Mouse (Mus musculus) kidney, adult 2 months (tissue): ENCODE measurements around the gene 4931428F04Rik. TPM values are rescaled to one million over a fixed set of nuclear protein-coding genes. Genes with fewer than 3 reads are reported as not detected.

Experiments used
- DNase-seq: peaks from one replicate; pipeline ENCODE4 v3.0.0; 2021
- H3K27ac ChIP-seq: fragments of 200-500 bp; 2 replicates; pipeline ENCODE4 v1.5.1; 2012; ENCODE audit warnings: low read depth, low read length, control low read depth, inconsistent platforms; ENCODE audit not compliant: insufficient read depth
- H3K27me3 ChIP-seq: fragments of 200-500 bp; replicated peaks from 2 replicates; pipeline ENCODE4 v1.6.1; 2012; ENCODE audit warnings: mild to moderate bottlenecking, moderate library complexity, low read length, inconsistent platforms; ENCODE audit not compliant: control insufficient read depth, insufficient read depth
- H3K36me3 ChIP-seq: fragments of 200-500 bp; 2 replicates; pipeline ENCODE4 v1.6.1; 2012; ENCODE audit warnings: mild to moderate bottlenecking, moderate library complexity, low read length, inconsistent platforms; ENCODE audit not compliant: control insufficient read depth, insufficient read depth
- H3K4me1 ChIP-seq: fragments of 200-500 bp; 2 replicates; pipeline ENCODE4 v1.6.1; 2011; ENCODE audit warnings: low read length; ENCODE audit not compliant: control insufficient read depth, insufficient read depth
- H3K4me3 ChIP-seq: fragments of 200-500 bp; 2 replicates; pipeline ENCODE4 v1.5.1; 2011; ENCODE audit warnings: mild to moderate bottlenecking, low read depth, low read length, control low read depth; ENCODE audit not compliant: insufficient read depth
- CTCF ChIP-seq: fragments of 200-500 bp; conservative IDR thresholded peaks from 2 replicates; pipeline ENCODE4 v1.5.1; 2011; ENCODE audit warnings: low read depth, mild to moderate bottlenecking, control low read depth, low read length, moderate library complexity, mixed read lengths; ENCODE audit not compliant: insufficient read depth, insufficient read length
- POLR2A ChIP-seq: fragments of 200-500 bp; IDR thresholded peaks from one replicate; pipeline ENCODE4 v1.6.1; 2011; ENCODE audit warnings: low read depth, low read length, control low read depth
- WGBS: fragments of 180-500 bp; shearing (Covaris S2); methylation state at CpG from one replicate; pipeline ENCODE4 v1.1.7; 2018; 5-methylcytosine and 5-hydroxymethylcytosine counted together
- polyA plus RNA-seq: library from polyadenylated mRNA; depleted of rRNA; stranded (reverse); fragments of >200 nt; gene quantifications from 2 replicates; pipeline ENCODE4 v1.2.3, GENCODE M21; 2012

4931428F04Rik gene
- polyA plus RNA-seq, 1 experiment: 2.5 TPM

DNA sequence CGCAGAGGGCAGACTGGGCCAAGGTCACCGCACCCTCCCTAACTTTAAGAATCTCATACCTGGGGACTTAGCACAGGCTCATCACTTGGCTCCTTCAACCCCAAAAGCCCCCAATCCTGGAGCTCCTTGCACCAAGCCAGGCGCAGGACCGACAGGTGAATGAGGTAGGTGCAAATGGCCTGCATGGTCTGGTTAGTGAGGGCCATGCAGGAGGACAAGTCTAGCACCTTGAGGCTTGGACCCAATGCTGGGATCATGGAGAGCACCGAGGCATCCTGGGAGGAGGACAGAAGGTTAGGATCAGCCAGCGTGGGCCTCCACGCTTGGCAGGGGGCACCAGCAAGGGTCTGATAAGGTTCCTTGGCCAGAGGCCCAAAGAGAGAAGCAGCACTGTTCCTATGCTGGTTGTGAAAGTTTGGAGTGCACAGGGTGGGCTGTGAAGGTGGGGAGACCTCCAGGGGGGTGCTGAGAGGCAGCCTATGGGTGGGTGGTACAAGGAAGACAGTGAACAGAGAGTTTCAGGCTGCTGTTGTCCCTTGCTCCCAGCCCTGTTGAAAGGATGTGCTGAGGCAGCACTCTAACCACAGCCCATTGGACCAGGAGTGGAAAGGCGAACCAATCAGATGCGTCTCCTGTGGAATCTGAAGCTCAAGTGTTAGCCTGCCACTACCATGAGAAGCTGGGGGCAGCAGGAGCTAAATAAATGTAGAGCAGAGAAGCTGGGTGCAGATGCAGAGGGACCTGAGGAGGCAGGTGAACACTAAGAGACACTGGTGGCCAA lies 24.1 kb upstream of the 4931428F04Rik start:
- Histone ChIP-seq H3K27ac (no peak overlapping the region), H3K4me3 (no peak overlapping the region), H3K27me3 (no peaks in the 10 kb centered on the region), H3K36me3 (no peaks in the 10 kb centered on the region), H3K4me1 (no peaks in the 10 kb centered on the region)
- no peak for TF ChIP-seq CTCF
- no peak for TF ChIP-seq POLR2A
- WGBS: 90% methylated on average over 9 of the region's 9 CpGs
- no peak for DNase-seq

- WGBS: 91% methylated on average over 8 of the region's 8 CpGs
- H3K4me1 ChIP-seq: no peaks in the 10 kb centered on the region
- TF ChIP-seq CTCF: no peak
- TF ChIP-seq POLR2A: no peak
- H3K36me3 ChIP-seq: no peaks in the 10 kb centered on the region
- no peak overlapping the region for H3K27ac ChIP-seq
- no peak overlapping the region for H3K4me3 ChIP-seq
- H3K27me3 ChIP-seq: no peaks in the 10 kb centered on the region
- DNase-seq: no peak
Observed at GRCm38 (mm10) chr8:105312891-105313481, 23.3 kb upstream of the 4931428F04Rik start.

DNA sequence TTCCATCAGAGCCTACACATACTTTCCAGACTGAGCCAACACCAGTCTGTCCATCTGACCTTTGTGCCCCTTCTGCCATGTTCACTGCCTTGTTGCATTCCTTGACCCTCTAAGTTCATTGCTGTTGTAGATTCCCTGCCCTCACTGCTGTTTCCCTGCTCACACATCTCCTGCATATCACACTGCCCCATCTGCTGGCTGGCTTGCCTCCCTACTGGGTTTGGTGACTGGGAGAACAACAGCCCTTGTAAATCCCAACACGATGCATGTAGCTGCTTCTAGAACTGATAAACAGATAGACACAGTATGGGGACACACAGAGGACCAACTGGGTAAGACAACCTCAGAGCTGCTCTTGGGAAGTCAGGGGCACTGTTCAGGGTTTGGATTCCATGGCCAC lies 22.1 kb upstream of the 4931428F04Rik start:
- no peak for DNase-seq
- WGBS: 85% methylated on average over 1 of the region's 1 CpGs
- Histone ChIP-seq H3K4me3 (no peak overlapping the region), H3K4me1 (0 out of 2 replicates have a peak, but pooled peaks cover 2% of the 10 kb centered on the region), H3K27ac (no peak overlapping the region), H3K36me3 (no peaks in the 10 kb centered on the region), H3K27me3 (no peaks in the 10 kb centered on the region)
- TF ChIP-seq CTCF: no peak
- no peak for TF ChIP-seq POLR2A

DNA sequence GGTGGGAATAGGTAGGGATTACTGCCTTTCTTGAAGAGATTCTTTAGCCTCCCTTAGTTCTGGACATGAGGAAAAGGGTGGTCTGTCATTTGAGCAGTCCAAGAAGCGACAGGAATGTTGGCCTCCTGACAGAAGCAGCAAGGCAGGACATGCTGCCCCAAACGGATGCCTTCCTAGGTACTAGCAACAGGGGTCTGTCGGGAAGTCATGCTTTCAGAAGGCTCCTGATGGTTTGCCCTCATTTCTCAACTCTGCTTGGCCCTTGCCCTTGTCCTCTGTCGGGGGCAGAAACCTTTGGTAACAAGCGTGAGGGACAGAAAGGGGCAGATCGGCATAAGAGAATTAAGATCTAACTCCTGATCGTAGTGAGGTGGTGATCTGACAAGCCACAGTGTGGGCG lies 20.5 kb upstream of the 4931428F04Rik start:
- 74% methylated on average over 8 of the region's 8 CpGs for WGBS

DNA sequence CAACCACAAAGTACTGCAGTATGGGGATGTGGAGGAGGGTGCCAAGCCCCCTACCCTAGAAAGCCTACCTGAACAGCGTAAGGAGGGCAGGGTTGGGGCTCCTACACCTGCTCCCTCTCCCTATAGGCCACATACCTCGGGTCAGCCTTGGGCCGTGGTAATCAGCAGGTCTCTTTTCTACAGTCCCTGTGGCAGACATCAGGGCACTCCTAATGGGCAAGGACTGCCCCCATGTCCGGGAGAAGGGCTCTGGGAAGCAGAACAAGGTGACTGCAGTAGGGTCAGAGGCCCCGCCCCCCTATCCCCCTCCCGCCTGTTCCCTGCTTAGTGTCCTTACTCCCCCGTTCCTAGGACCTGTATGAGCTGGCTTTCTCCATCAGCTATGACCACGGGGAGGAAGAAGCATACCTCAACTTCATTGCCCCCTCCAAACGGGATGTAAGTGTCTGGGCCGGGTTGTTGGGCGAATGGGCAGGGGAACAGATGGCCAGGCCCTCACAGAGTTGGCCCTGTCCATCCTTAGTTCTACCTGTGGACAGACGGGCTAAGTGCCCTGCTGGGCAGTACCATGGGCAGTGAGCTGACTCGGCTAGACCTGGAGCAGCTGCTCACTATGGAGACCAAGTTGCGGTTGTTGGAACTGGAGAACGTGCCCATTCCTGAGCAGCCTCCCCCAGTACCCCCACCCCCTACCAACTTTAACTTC lies 19.6 kb upstream of the 4931428F04Rik start:
- Histone ChIP-seq H3K4me1 (peaks cover 9% of the 10 kb centered on the region; the same call in 1 of the 2 replicates), H3K27ac (no peak overlapping the region), H3K36me3 (no peaks in the 10 kb centered on the region), H3K4me3 (no peak overlapping the region), H3K27me3 (no peaks in the 10 kb centered on the region)
- WGBS: 75% methylated on average over 15 of the region's 15 CpGs
- no peak for TF ChIP-seq POLR2A
- TF ChIP-seq CTCF: no peak
- no peak for DNase-seq

More for the DNA sequence above, 20.5 kb upstream of the 4931428F04Rik start:
- Histone ChIP-seq H3K27ac (no peak overlapping the region), H3K27me3 (no peaks in the 10 kb centered on the region), H3K4me1 (peaks cover 9% of the 10 kb centered on the region; the same call in 1 of the 2 replicates), H3K36me3 (no peaks in the 10 kb centered on the region), H3K4me3 (no peak overlapping the region)
- TF ChIP-seq POLR2A: no peak
- TF ChIP-seq CTCF: no peak
- DNase-seq: no peak

DNA sequence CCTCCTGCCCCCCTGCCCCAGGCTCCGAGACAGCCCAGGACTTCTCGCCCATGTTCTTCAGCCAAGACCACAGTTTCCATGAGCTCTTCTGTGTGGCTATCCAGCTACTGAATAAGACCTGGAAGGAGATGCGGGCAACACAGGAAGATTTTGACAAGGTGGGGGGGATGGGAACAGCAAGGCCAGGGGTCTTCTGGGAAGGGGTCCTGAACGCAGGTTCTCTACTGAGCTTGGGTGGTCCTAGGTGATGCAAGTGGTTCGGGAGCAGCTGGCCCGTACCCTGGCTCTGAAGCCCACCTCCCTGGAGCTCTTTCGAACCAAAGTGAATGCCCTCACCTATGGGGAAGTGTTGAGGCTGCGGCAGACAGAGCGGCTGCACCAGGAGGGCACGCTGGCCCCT lies 18.8 kb upstream of the 4931428F04Rik start:
- H3K36me3 ChIP-seq: no peaks in the 10 kb centered on the region
- H3K4me1 ChIP-seq: peaks cover 9% of the 10 kb centered on the region; the same call in 1 of the 2 replicates
- H3K27me3 ChIP-seq: no peaks in the 10 kb centered on the region
- no peak for DNase-seq
- no peak overlapping the region for H3K27ac ChIP-seq
- 95% methylated on average over 10 of the region's 10 CpGs for WGBS
- TF ChIP-seq POLR2A (no peak), CTCF (no peak)
- H3K4me3 ChIP-seq: no peak overlapping the region

- peaks cover 9% of the 10 kb centered on the region; the same call in 1 of the 2 replicates for H3K4me1 ChIP-seq
- 82% methylated on average over 13 of the region's 13 CpGs for WGBS
- no peak overlapping the region for H3K4me3 ChIP-seq
- TF ChIP-seq POLR2A: no peak
- TF ChIP-seq CTCF: no peak
- no peaks in the 10 kb centered on the region for H3K36me3 ChIP-seq
- no peak for DNase-seq
- H3K27me3 ChIP-seq: no peaks in the 10 kb centered on the region
- H3K27ac ChIP-seq: no peak overlapping the region
Observed at GRCm38 (mm10) chr8:105307670-105308069, 18.0 kb upstream of the 4931428F04Rik start.
